Mouse (Mus musculus) kidney, adult 2 months (tissue): ENCODE data around the gene Csrp2.

Experiments used
- CTCF ChIP-seq: fragments of 200-500 bp; conservative IDR thresholded peaks from 2 replicates; pipeline ENCODE4 v1.5.1; 2011; ENCODE audit warnings: low read depth, mild to moderate bottlenecking, control low read depth, low read length, moderate library complexity, mixed read lengths; ENCODE audit not compliant: insufficient read depth, insufficient read length
- POLR2A ChIP-seq: fragments of 200-500 bp; IDR thresholded peaks from one replicate; pipeline ENCODE4 v1.6.1; 2011; ENCODE audit warnings: low read depth, low read length, control low read depth

GRCm38 (mm10) chr10:110976046-110976445, 56.5 kb downstream of the Csrp2 start:
- TF ChIP-seq CTCF = peak; percentile 61
- no peak for TF ChIP-seq POLR2A
